Mouse (Mus musculus) embryonic facial prominence, embryonic 11.5 days (tissue): ENCODE measurements around the gene Slc12a7. TPM values are rescaled to one million over a fixed set of nuclear protein-coding genes. Genes with fewer than 3 reads are reported as not detected.

ENCODE experiments used
- ATAC-seq: fragments of 200-750 bp; cut with Nextera tagmentation; replicated peaks from 2 replicates; pipeline ENCODE4 v1.8.0; 2017; ENCODE audit warnings: low read depth; ENCODE audit not compliant: insufficient number of reproducible peaks, low FRiP score, low TSS enrichment
- DNase-seq: peaks from one replicate; pipeline ENCODE4 v3.0.0-alpha.2; 2015; ENCODE audit warnings: low spot score
- H3K27ac ChIP-seq: fragments of 300-500 bp; sonication (generic); replicated peaks from 2 replicates; pipeline ENCODE4 v1.5.1; 2014; ENCODE audit warnings: mild to moderate bottlenecking, low read depth, low read length, control low read depth
- H3K27me3 ChIP-seq: fragments of 300-500 bp; sonication (generic); 2 replicates; pipeline ENCODE4 v1.6.1; 2014; ENCODE audit warnings: mild to moderate bottlenecking, low read length, moderate library complexity, mixed read lengths; ENCODE audit not compliant: control insufficient read depth, insufficient read depth
- H3K36me3 ChIP-seq: fragments of 300-500 bp; sonication (generic); replicated peaks from 2 replicates; pipeline ENCODE4 v1.6.1; 2014; ENCODE audit warnings: low read depth, mild to moderate bottlenecking, low read length, moderate library complexity, mixed read lengths; ENCODE audit not compliant: control insufficient read depth, insufficient read depth
- H3K4me1 ChIP-seq: fragments of 300-500 bp; sonication (generic); 2 replicates; pipeline ENCODE4 v1.6.1; 2014; ENCODE audit warnings: low read length, mixed read lengths; ENCODE audit not compliant: control insufficient read depth, insufficient read depth
- H3K4me2 ChIP-seq: fragments of 300-500 bp; sonication (generic); 2 replicates; pipeline ENCODE4 v1.6.1; 2014; ENCODE audit warnings: low read depth, mild to moderate bottlenecking, control low read depth, low read length, moderate library complexity
- H3K4me3 ChIP-seq: fragments of 300-500 bp; sonication (generic); 2 replicates; pipeline ENCODE4 v1.5.1; 2014; ENCODE audit warnings: low read depth, low read length, control low read depth
- H3K9ac ChIP-seq: fragments of 300-500 bp; sonication (generic); replicated peaks from 2 replicates; pipeline ENCODE4 v1.6.1; 2014; ENCODE audit warnings: mild to moderate bottlenecking, control low read depth, low read length
- H3K9me3 ChIP-seq: fragments of 300-500 bp; sonication (generic); replicated peaks from 2 replicates; pipeline ENCODE4 v1.6.1; 2016; ENCODE audit warnings: mild to moderate bottlenecking, low read length, inconsistent platforms, mixed read lengths; ENCODE audit not compliant: control insufficient read depth
- WGBS: fragments of 180-500 bp; shearing (Covaris S2); extraction: QIAGEN DNeasy Blood & Tissue Kit; methylation state at CpG from one replicate; pipeline ENCODE4 v1.1.7; 2014; 5-methylcytosine and 5-hydroxymethylcytosine counted together
- polyA plus RNA-seq: library from polyadenylated mRNA; unstranded; fragments of >200 nt; fragmentation: Nextera tagmentation; extraction: Ambion mirVana; gene quantifications from 2 replicates; pipeline ENCODE4 v1.2.1, GENCODE M21; 2014

Gene Slc12a7
- polyA plus RNA-seq, 1 experiment from 2014 or later: 39.6 TPM

- H3K9me3 ChIP-seq: no peaks in the 10 kb centered on the region
- DNase-seq: no peak
- H3K27me3 ChIP-seq: no peaks in the 10 kb centered on the region
- H3K4me2 ChIP-seq: no peak overlapping the region
- no peaks in the 10 kb centered on the region for H3K4me1 ChIP-seq
- H3K27ac ChIP-seq: no peak overlapping the region
- no peak overlapping the region for H3K9ac ChIP-seq
- 65% methylated on average over 3 of the region's 3 CpGs for WGBS
- no peaks in the 10 kb centered on the region for H3K36me3 ChIP-seq
- ATAC-seq: no peak
- no peak overlapping the region for H3K4me3 ChIP-seq
Measured at GRCm38 (mm10) chr13:73755809-73756208, 22.9 kb downstream of the Slc12a7 start.

- Histone ChIP-seq H3K4me1 (no peaks in the 10 kb centered on the region), H3K4me2 (no peak overlapping the region), H3K4me3 (no peak overlapping the region), H3K36me3 (no peaks in the 10 kb centered on the region), H3K9ac (no peak overlapping the region), H3K27ac (no peak overlapping the region), H3K27me3 (no peaks in the 10 kb centered on the region), H3K9me3 (no peaks in the 10 kb centered on the region)
- WGBS: 60% methylated on average over 2 of the region's 2 CpGs
- no peak for DNase-seq
- no peak for ATAC-seq
Measured at GRCm38 (mm10) chr13:73756916-73757315, 24.0 kb downstream of the Slc12a7 start.

- H3K4me2 ChIP-seq: no peak overlapping the region
- no peaks in the 10 kb centered on the region for H3K27me3 ChIP-seq
- ATAC-seq (no peak), DNase-seq (no peak)
- H3K4me1 ChIP-seq: no peaks in the 10 kb centered on the region
- H3K9me3 ChIP-seq: no peaks in the 10 kb centered on the region
- H3K27ac ChIP-seq: no peak overlapping the region
- no peaks in the 10 kb centered on the region for H3K36me3 ChIP-seq
- no peak overlapping the region for H3K9ac ChIP-seq
- no peak overlapping the region for H3K4me3 ChIP-seq
Measured at GRCm38 (mm10) chr13:73757362-73757761, 24.5 kb downstream of the Slc12a7 start.

GRCm38 (mm10) chr13:73759596-73759995 lies 26.7 kb downstream of the Slc12a7 start:
- WGBS: 80% methylated on average over 3 of the region's 3 CpGs
- H3K4me2 ChIP-seq: no peak overlapping the region
- ATAC-seq (no peak), DNase-seq (no peak)
- H3K4me3 ChIP-seq: no peak overlapping the region
- H3K27ac ChIP-seq: no peak overlapping the region
- no peaks in the 10 kb centered on the region for H3K9me3 ChIP-seq
- H3K9ac ChIP-seq: no peak overlapping the region
- H3K36me3 ChIP-seq: no peaks in the 10 kb centered on the region
- H3K27me3 ChIP-seq: no peaks in the 10 kb centered on the region
- H3K4me1 ChIP-seq: no peaks in the 10 kb centered on the region

- no peak for DNase-seq
- H3K36me3 ChIP-seq: no peaks in the 10 kb centered on the region
- H3K9ac ChIP-seq: no peak overlapping the region
- no peak overlapping the region for H3K27ac ChIP-seq
- whole genome bisulfite sequencing: 87% methylated on average over 3 of the region's 3 CpGs
- no peak overlapping the region for H3K4me3 ChIP-seq
- no peaks in the 10 kb centered on the region for H3K4me1 ChIP-seq
- no peak for ATAC-seq
- H3K27me3 ChIP-seq: no peaks in the 10 kb centered on the region
- no peaks in the 10 kb centered on the region for H3K9me3 ChIP-seq
- H3K4me2 ChIP-seq: no peak overlapping the region
Measured at GRCm38 (mm10) chr13:73760126-73760525, 27.2 kb downstream of the Slc12a7 start.

DNA sequence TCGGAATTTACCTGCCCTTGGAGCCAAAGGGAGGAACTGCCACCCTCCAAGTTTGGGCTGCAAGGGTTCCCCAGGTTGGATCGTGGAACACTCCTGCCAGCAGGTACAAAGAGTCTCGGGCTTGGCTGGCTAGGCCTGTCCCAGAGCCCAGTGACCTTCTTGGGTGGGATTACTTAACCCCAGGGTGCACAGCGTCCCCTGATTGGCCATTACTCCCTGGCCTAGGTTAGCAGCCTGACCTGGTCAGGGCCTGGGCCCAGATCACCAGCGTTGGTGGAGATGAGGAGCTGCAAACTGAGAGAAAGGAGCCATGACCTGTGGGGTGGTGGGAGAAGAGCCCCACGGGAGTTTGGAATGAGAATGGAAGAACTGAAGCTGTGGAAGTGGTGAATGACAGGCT lies 30.0 kb downstream of the Slc12a7 start:
- no peaks in the 10 kb centered on the region for H3K4me1 ChIP-seq
- H3K9ac ChIP-seq: peak overlapping the region; percentile 8
- no peaks in the 10 kb centered on the region for H3K27me3 ChIP-seq
- no peak overlapping the region for H3K27ac ChIP-seq
- H3K4me3 ChIP-seq: peak overlapping the region; percentile 51
- H3K36me3 ChIP-seq: no peaks in the 10 kb centered on the region
- H3K9me3 ChIP-seq: no peaks in the 10 kb centered on the region
- peak; percentile 6 for ATAC-seq
- WGBS: 28% methylated on average over 6 of the region's 6 CpGs
- DNase-seq: no peak
- H3K4me2 ChIP-seq: peak overlapping the region; percentile 65

- H3K27ac ChIP-seq: peak overlapping the region; percentile 58; the same call in 1 of the 2 replicates
- WGBS: under 1% methylated on average over 70 of the region's 70 CpGs
- peak overlapping the region; percentile 65 for H3K4me2 ChIP-seq
- no peaks in the 10 kb centered on the region for H3K27me3 ChIP-seq
- no peaks in the 10 kb centered on the region for H3K4me1 ChIP-seq
- peak; percentile 90 for ATAC-seq
- peak; percentile 96 for DNase-seq
- H3K9me3 ChIP-seq: no peaks in the 10 kb centered on the region
- H3K9ac ChIP-seq: peak overlapping the region; percentile 84
- no peaks in the 10 kb centered on the region for H3K36me3 ChIP-seq
- peak overlapping the region; percentile 51 for H3K4me3 ChIP-seq
Measured at GRCm38 (mm10) chr13:73763439-73764255, 30.8 kb downstream of the Slc12a7 start.

DNA sequence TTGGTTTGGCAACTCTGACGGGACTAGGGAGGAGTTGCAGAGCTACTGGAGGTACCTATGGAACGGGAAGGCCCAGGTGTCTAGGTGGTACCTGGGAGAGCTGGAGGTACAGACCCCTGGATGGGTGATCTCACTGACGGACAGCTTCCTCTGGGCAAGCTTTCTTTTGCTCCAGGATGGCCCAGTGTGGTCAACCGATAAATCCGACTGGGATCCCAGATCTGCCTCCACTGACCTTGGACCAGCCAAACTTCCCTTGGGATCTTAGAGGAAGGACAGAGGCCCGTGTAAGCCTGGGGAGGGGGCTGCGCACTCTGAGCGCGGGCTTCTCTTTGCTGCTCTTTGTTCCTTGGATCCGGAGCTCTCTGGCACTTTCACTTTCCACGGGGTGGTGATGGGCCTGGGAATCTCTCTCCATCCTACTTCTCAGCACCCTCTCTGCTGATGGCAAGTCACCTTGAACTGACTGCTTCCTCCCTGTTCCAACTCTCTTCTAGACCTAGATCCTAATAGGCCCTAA lies 31.4 kb downstream of the Slc12a7 start:
- peak; percentile 67 for DNase-seq
- 0 out of 2 replicates have a peak, but pooled peaks have one; percentile 7 for ATAC-seq
- H3K36me3 ChIP-seq: no peaks in the 10 kb centered on the region
- no peaks in the 10 kb centered on the region for H3K9me3 ChIP-seq
- H3K9ac ChIP-seq: peak overlapping the region; percentile 84
- peak overlapping the region; percentile 65 for H3K4me2 ChIP-seq
- H3K27me3 ChIP-seq: no peaks in the 10 kb centered on the region
- H3K4me3 ChIP-seq: peak overlapping the region; percentile 51
- no peaks in the 10 kb centered on the region for H3K4me1 ChIP-seq
- WGBS: 3% methylated on average over 11 of the region's 11 CpGs
- no peak overlapping the region for H3K27ac ChIP-seq
